Mouse (Mus musculus): ENCODE results near the gene Zfyve21. TPM values are rescaled to one million over a fixed set of nuclear protein-coding genes. Genes with fewer than 3 reads are reported as not detected.
A peak's percentile ranks its signal among the peaks of the same experiment; 100 is the strongest.

Gene Zfyve21
- polyA plus RNA-seq, 1 experiment from 2014 or later = 70.7 TPM

DNA sequence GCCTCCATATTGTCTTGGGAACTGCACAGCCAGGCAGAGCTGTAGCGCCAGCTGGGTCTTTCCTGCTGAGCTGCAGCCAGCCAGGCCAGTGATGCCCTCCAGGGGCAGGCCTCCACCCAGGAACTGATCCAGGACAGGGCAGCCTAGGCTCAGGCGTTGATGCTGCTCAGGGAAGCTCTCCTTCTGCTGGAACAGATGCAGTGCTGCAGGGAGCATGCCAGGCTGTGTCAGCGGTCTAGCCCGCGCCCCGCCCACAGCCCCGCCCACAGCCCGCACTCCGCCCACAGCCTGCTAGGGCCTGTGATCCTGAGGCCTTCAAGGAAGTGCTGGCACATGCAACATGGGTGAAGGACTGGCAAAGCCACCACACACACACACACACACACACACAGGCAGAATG lies 4.2 kb upstream of the Zfyve21 start:
- Histone ChIP-seq H3K4me3 (ENCODE audit: low read depth, low read length) (no peak overlapping the region), H3K27ac (replicated peaks; ENCODE audit: low read depth, low read length) (no peak overlapping the region), H3K4me2 (ENCODE audit: low read depth, low read length) (no peak overlapping the region), H3K27me3 (ENCODE audit: control insufficient read depth, insufficient read depth, low read length) (no peaks in the 10 kb centered on the region), H3K9me3 (replicated peaks; ENCODE audit: control insufficient read depth, low read length) (no peaks in the 10 kb centered on the region), H3K9ac (replicated peaks; ENCODE audit: low read length) (0 out of 2 replicates have a peak overlapping the region, but pooled peaks have one; percentile 13), H3K36me3 (replicated peaks; ENCODE audit: control insufficient read depth, insufficient read depth, low read depth, low read length) (peaks cover 2% of the 10 kb centered on the region), H3K4me1 (ENCODE audit: control insufficient read depth, insufficient read depth, low read length) (no peaks in the 10 kb centered on the region)
- DNase-seq (ENCODE audit: low spot score) (peak; percentile 74), ATAC-seq (replicated peaks; ENCODE audit: insufficient number of reproducible peaks, low FRiP score, low TSS enrichment, low read depth) (0 out of 2 replicates have a peak, but pooled peaks have one; percentile 9)
- 4% methylated on average over 9 of the region's 9 CpGs for WGBS

DNA sequence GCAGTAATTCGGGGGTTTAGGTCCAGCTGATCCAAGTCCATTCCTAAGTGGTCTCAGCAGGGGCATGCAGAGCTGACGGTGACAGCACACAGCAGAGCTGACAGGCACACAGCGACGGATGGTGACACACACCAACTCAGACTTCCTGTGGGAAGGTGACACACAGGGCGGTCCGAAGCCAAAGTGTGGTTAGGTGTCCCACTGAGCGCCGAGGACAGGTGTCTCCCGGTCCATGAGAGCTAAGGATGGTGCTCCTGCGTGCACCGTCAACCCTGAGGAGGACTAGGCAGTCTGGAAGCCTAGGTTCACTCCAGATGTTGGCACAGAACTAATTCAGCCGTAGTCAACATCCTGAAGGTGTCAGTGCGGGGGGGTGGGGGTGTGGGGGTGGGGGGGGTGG lies 1.9 kb upstream of the Zfyve21 start:
- 84% methylated on average over 13 of the region's 13 CpGs for WGBS
- peaks cover 6% of the 10 kb centered on the region for H3K4me1 ChIP-seq (ENCODE audit: control insufficient read depth, insufficient read depth, low read length)
- no peak overlapping the region for H3K4me2 ChIP-seq (ENCODE audit: low read depth, low read length)
- H3K9ac ChIP-seq (replicated peaks; ENCODE audit: low read length) = no peak overlapping the region
- no peaks in the 10 kb centered on the region for H3K27me3 ChIP-seq (ENCODE audit: control insufficient read depth, insufficient read depth, low read length)
- H3K4me3 ChIP-seq (ENCODE audit: low read depth, low read length) = no peak overlapping the region
- ATAC-seq (replicated peaks; ENCODE audit: insufficient number of reproducible peaks, low FRiP score, low TSS enrichment, low read depth) (no peak), DNase-seq (ENCODE audit: low spot score) (no peak)
- no peaks in the 10 kb centered on the region; the same call in none of the 2 replicates for H3K36me3 ChIP-seq (replicated peaks; ENCODE audit: control insufficient read depth, insufficient read depth, low read depth, low read length)
- no peaks in the 10 kb centered on the region for H3K9me3 ChIP-seq (replicated peaks; ENCODE audit: control insufficient read depth, low read length)
- no peak overlapping the region for H3K27ac ChIP-seq (replicated peaks; ENCODE audit: low read depth, low read length)

- DNase-seq (ENCODE audit: low spot score) = no peak
- Histone ChIP-seq H3K27me3 (ENCODE audit: control insufficient read depth, insufficient read depth, low read length) (no peaks in the 10 kb centered on the region), H3K27ac (replicated peaks; ENCODE audit: low read depth, low read length) (no peak overlapping the region), H3K9ac (replicated peaks; ENCODE audit: low read length) (peak overlapping the region; percentile 65), H3K4me1 (ENCODE audit: control insufficient read depth, insufficient read depth, low read length) (peaks cover 6% of the 10 kb centered on the region), H3K4me3 (ENCODE audit: low read depth, low read length) (peak overlapping the region; percentile 51), H3K9me3 (replicated peaks; ENCODE audit: control insufficient read depth, low read length) (no peaks in the 10 kb centered on the region), H3K36me3 (replicated peaks; ENCODE audit: control insufficient read depth, insufficient read depth, low read depth, low read length) (no peaks in the 10 kb centered on the region; the same call in none of the 2 replicates), H3K4me2 (ENCODE audit: low read depth, low read length) (peak overlapping the region; percentile 82)
- ATAC-seq (replicated peaks; ENCODE audit: insufficient number of reproducible peaks, low FRiP score, low TSS enrichment, low read depth) = no peak
- WGBS = 67% methylated on average over 12 of the region's 12 CpGs
Observed at GRCm38 (mm10) chr12:111812611-111813010, 1.4 kb upstream of the Zfyve21 start.

- H3K4me1 ChIP-seq (ENCODE audit: control insufficient read depth, insufficient read depth, low read length) = peaks cover 6% of the 10 kb centered on the region
- H3K9me3 ChIP-seq (replicated peaks; ENCODE audit: control insufficient read depth, low read length) = no peaks in the 10 kb centered on the region
- WGBS = 4% methylated on average over 27 of the region's 27 CpGs
- H3K27ac ChIP-seq (replicated peaks; ENCODE audit: low read depth, low read length) = no peak overlapping the region
- peak overlapping the region; percentile 82 for H3K4me2 ChIP-seq (ENCODE audit: low read depth, low read length)
- peak overlapping the region; percentile 65 for H3K9ac ChIP-seq (replicated peaks; ENCODE audit: low read length)
- peak overlapping the region; percentile 51 for H3K4me3 ChIP-seq (ENCODE audit: low read depth, low read length)
- no peaks in the 10 kb centered on the region; the same call in none of the 2 replicates for H3K36me3 ChIP-seq (replicated peaks; ENCODE audit: control insufficient read depth, insufficient read depth, low read depth, low read length)
- DNase-seq (ENCODE audit: low spot score) (no peak), ATAC-seq (replicated peaks; ENCODE audit: insufficient number of reproducible peaks, low FRiP score, low TSS enrichment, low read depth) (0 out of 2 replicates have a peak, but pooled peaks have one; percentile 0)
- no peaks in the 10 kb centered on the region for H3K27me3 ChIP-seq (ENCODE audit: control insufficient read depth, insufficient read depth, low read length)
Observed at GRCm38 (mm10) chr12:111813111-111813765, 732 bp upstream of the Zfyve21 start.

- ATAC-seq (replicated peaks; ENCODE audit: insufficient number of reproducible peaks, low FRiP score, low TSS enrichment, low read depth) (no peak), DNase-seq (ENCODE audit: low spot score) (peak; percentile 21)
- H3K27me3 ChIP-seq (ENCODE audit: control insufficient read depth, insufficient read depth, low read length) = no peaks in the 10 kb centered on the region
- H3K4me1 ChIP-seq (ENCODE audit: control insufficient read depth, insufficient read depth, low read length) = peaks cover 6% of the 10 kb centered on the region
- H3K9ac ChIP-seq (replicated peaks; ENCODE audit: low read length) = peak overlapping the region; percentile 78
- H3K9me3 ChIP-seq (replicated peaks; ENCODE audit: control insufficient read depth, low read length) = no peaks in the 10 kb centered on the region
- no peaks in the 10 kb centered on the region; the same call in 1 of the 2 replicates for H3K36me3 ChIP-seq (replicated peaks; ENCODE audit: control insufficient read depth, insufficient read depth, low read depth, low read length)
- peak overlapping the region; percentile 73 for H3K4me3 ChIP-seq (ENCODE audit: low read depth, low read length)
- H3K4me2 ChIP-seq (ENCODE audit: low read depth, low read length) = peak overlapping the region; percentile 85
- WGBS = 32% methylated on average over 19 of the region's 19 CpGs
- H3K27ac ChIP-seq (replicated peaks; ENCODE audit: low read depth, low read length) = no peak overlapping the region; the same call in 1 of the 2 replicates
Observed at GRCm38 (mm10) chr12:111814769-111815762, 1.1 kb downstream of the Zfyve21 start.

GRCm38 (mm10) chr12:111816528-111816927 lies 2.6 kb downstream of the Zfyve21 start:
- H3K27ac ChIP-seq (replicated peaks; ENCODE audit: low read depth, low read length) = no peak overlapping the region
- WGBS = 71% methylated on average over 13 of the region's 13 CpGs
- no peaks in the 10 kb centered on the region for H3K27me3 ChIP-seq (ENCODE audit: control insufficient read depth, insufficient read depth, low read length)
- no peaks in the 10 kb centered on the region; the same call in 1 of the 2 replicates for H3K36me3 ChIP-seq (replicated peaks; ENCODE audit: control insufficient read depth, insufficient read depth, low read depth, low read length)
- peaks cover 6% of the 10 kb centered on the region for H3K4me1 ChIP-seq (ENCODE audit: control insufficient read depth, insufficient read depth, low read length)
- no peaks in the 10 kb centered on the region for H3K9me3 ChIP-seq (replicated peaks; ENCODE audit: control insufficient read depth, low read length)
- no peak for DNase-seq (ENCODE audit: low spot score)
- no peak overlapping the region; the same call in 1 of the 2 replicates for H3K9ac ChIP-seq (replicated peaks; ENCODE audit: low read length)
- no peak overlapping the region for H3K4me3 ChIP-seq (ENCODE audit: low read depth, low read length)
- ATAC-seq (replicated peaks; ENCODE audit: insufficient number of reproducible peaks, low FRiP score, low TSS enrichment, low read depth) = no peak
- H3K4me2 ChIP-seq (ENCODE audit: low read depth, low read length) = no peak overlapping the region

DNA sequence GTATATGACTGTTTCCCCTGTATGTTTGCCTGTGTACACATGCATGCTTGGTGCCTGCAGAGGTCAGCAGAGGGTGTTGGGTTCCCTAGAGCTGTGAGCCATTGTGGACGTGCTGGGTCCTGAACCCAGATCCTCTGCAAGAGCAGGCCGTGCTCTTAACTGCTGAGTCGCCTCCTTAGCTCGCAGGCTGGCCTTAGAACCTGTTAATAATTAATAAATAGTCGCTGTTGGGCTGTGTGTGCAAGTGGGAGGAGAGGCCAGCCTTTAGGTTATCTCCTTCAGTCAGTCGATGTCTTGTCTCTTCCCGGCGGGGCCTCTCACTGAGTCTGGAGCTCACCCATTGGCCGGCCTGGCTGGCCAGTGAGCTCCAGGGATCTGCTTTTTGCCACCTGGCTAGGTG lies 3.0 kb downstream of the Zfyve21 start:
- no peak overlapping the region for H3K27ac ChIP-seq (replicated peaks; ENCODE audit: low read depth, low read length)
- no peak for ATAC-seq (replicated peaks; ENCODE audit: insufficient number of reproducible peaks, low FRiP score, low TSS enrichment, low read depth)
- no peak overlapping the region for H3K4me3 ChIP-seq (ENCODE audit: low read depth, low read length)
- 74% methylated on average over 9 of the region's 9 CpGs for WGBS
- H3K9ac ChIP-seq (replicated peaks; ENCODE audit: low read length) = no peak overlapping the region
- H3K4me1 ChIP-seq (ENCODE audit: control insufficient read depth, insufficient read depth, low read length) = peaks cover 6% of the 10 kb centered on the region
- H3K36me3 ChIP-seq (replicated peaks; ENCODE audit: control insufficient read depth, insufficient read depth, low read depth, low read length) = no peaks in the 10 kb centered on the region; the same call in 1 of the 2 replicates
- H3K27me3 ChIP-seq (ENCODE audit: control insufficient read depth, insufficient read depth, low read length) = no peaks in the 10 kb centered on the region
- no peaks in the 10 kb centered on the region for H3K9me3 ChIP-seq (replicated peaks; ENCODE audit: control insufficient read depth, low read length)
- H3K4me2 ChIP-seq (ENCODE audit: low read depth, low read length) = no peak overlapping the region
- no peak for DNase-seq (ENCODE audit: low spot score)
